Mouse (Mus musculus): ENCODE data around the gene Smarcd1. TPM values are rescaled to one million over a fixed set of nuclear protein-coding genes. Genes with fewer than 3 reads are reported as not detected.

Smarcd1 gene
- total RNA-seq (2014; rRNA removed) (83.0 and 93.0 TPM in 2 replicates), polyA plus RNA-seq (2015; fragmentation: Nextera tagmentation; extraction: Ambion mirVana) (77.7 and 92.2 TPM in 2 replicates)

GRCm38 (mm10) chr15:99701999-99702900 lies at the start of gene Smarcd1:
Gene Smarcd1 (plus strand): TSS chr15:99702129.
- H3K4me1 ChIP-seq (ENCODE audit: insufficient read depth, low read length): peaks cover 15% of the 10 kb centered on the region
- WGBS: under 1% methylated on average over 65 of the region's 71 CpGs
- H3K36me3 ChIP-seq (ENCODE audit: insufficient read depth, low read length): peaks cover 34% of the 10 kb centered on the region
- H3K4me2 ChIP-seq (ENCODE audit: low read depth, low read length, poor library complexity, severe bottlenecking): peak within 1 kb of the TSS; percentile 84
- DNase-seq (ENCODE audit: low spot score) (peak; percentile 98), ATAC-seq (ENCODE audit: low FRiP score) (peak; percentile 95)
- peak; percentile 92 for TF ChIP-seq CTCF (IDR thresholded peaks at IDR 0.05)
- peak within 1 kb of the TSS; percentile 98 for H3K9ac ChIP-seq (replicated peaks; ENCODE audit: low read length, poor library complexity, severe bottlenecking)
- no peaks in the 10 kb centered on the region for H3K27me3 ChIP-seq (ENCODE audit: insufficient read depth, low read length)
- H3K9me3 ChIP-seq (ENCODE audit: low read length): no peaks in the 10 kb centered on the region
- peak within 1 kb of the TSS; percentile 93 for H3K4me3 ChIP-seq (ENCODE audit: low read depth, low read length)
- H3K27ac ChIP-seq (ENCODE audit: low read depth, low read length): peak within 1 kb of the TSS; percentile 96

DNA sequence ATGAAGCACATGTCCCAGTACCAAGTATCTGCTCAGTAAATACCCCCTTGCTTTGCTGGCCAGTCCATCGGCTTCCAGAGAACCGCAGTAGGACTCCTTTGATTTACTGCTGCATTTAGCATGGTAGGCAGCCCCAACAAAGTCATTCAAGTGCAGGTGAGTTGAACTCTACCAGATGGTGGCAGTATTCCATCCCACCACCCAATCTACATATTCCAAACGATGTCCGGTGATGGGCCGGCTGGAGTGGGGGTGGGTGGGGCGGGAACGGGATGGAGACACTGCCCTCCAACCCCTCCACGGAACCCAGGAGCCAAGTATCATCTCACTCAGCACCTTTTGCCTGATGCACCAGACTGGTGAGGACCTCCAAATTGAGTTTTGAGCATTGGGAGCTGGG lies 48.6 kb upstream of the Smarcd1 start:
- Histone ChIP-seq H3K9me3 (ENCODE audit: low read length) (no peaks in the 10 kb centered on the region), H3K27me3 (ENCODE audit: insufficient read depth, low read length) (0 out of 2 replicates have a peak, but pooled peaks cover 8% of the 10 kb centered on the region), H3K9ac (replicated peaks; ENCODE audit: low read length, poor library complexity, severe bottlenecking) (no peak overlapping the region), H3K4me3 (ENCODE audit: low read depth, low read length) (peak overlapping the region; percentile 11; the same call in 1 of the 2 replicates), H3K27ac (ENCODE audit: low read depth, low read length) (no peak overlapping the region), H3K4me2 (ENCODE audit: low read depth, low read length, poor library complexity, severe bottlenecking) (peak overlapping the region; percentile 36; the same call in 1 of the 2 replicates), H3K4me1 (ENCODE audit: insufficient read depth, low read length) (no peaks in the 10 kb centered on the region), H3K36me3 (ENCODE audit: insufficient read depth, low read length) (no peaks in the 10 kb centered on the region)
- no peak for ATAC-seq (ENCODE audit: low FRiP score)
- no peak for DNase-seq (ENCODE audit: low spot score)
- WGBS: 6% methylated on average over 8 of the region's 8 CpGs
- TF ChIP-seq CTCF (IDR thresholded peaks at IDR 0.05): peak; percentile 53

- Histone ChIP-seq H3K27me3 (ENCODE audit: insufficient read depth, low read length) (0 out of 2 replicates have a peak, but pooled peaks cover 8% of the 10 kb centered on the region), H3K27ac (ENCODE audit: low read depth, low read length) (no peak overlapping the region), H3K9me3 (ENCODE audit: low read length) (no peaks in the 10 kb centered on the region), H3K4me2 (ENCODE audit: low read depth, low read length, poor library complexity, severe bottlenecking) (peak overlapping the region; percentile 36), H3K4me1 (ENCODE audit: insufficient read depth, low read length) (no peaks in the 10 kb centered on the region), H3K36me3 (ENCODE audit: insufficient read depth, low read length) (no peaks in the 10 kb centered on the region), H3K4me3 (ENCODE audit: low read depth, low read length) (peak overlapping the region; percentile 11), H3K9ac (replicated peaks; ENCODE audit: low read length, poor library complexity, severe bottlenecking) (no peak overlapping the region)
- ATAC-seq (ENCODE audit: low FRiP score) (no peak), DNase-seq (ENCODE audit: low spot score) (no peak)
- TF ChIP-seq CTCF (IDR thresholded peaks at IDR 0.05): no peak
- WGBS: 6% methylated on average over 21 of the region's 21 CpGs
Observed at GRCm38 (mm10) chr15:99653876-99654275, 48.1 kb upstream of the Smarcd1 start.

DNA sequence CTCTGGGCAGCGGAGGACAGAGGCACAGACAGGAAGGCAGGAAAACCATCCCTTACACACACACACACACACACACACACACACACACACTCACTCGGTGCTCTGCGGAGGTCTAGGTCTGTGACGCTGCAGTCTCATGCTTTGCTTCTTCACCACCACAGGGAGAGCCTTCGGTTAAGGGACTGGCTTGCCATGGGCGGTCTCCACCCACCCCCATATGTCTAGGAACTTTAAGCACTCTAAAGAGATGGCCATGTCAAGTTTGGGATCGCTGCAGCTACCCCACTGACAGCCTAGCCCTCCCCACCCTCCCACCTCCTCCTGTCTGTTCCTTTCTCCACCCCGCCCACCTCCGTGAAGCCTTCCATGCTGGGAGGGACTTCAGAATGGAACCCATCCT lies 46.0 kb upstream of the Smarcd1 start:
- no peak overlapping the region for H3K4me2 ChIP-seq (ENCODE audit: low read depth, low read length, poor library complexity, severe bottlenecking)
- WGBS: 36% methylated on average over 9 of the region's 9 CpGs

GRCm38 (mm10) chr15:99658437-99658836 lies 43.5 kb upstream of the Smarcd1 start:
- no peak overlapping the region for H3K27ac ChIP-seq (ENCODE audit: low read depth, low read length)
- no peaks in the 10 kb centered on the region for H3K4me1 ChIP-seq (ENCODE audit: insufficient read depth, low read length)
- no peak for DNase-seq (ENCODE audit: low spot score)
- no peak overlapping the region for H3K9ac ChIP-seq (replicated peaks; ENCODE audit: low read length, poor library complexity, severe bottlenecking)
- no peak overlapping the region for H3K4me2 ChIP-seq (ENCODE audit: low read depth, low read length, poor library complexity, severe bottlenecking)
- no peak overlapping the region for H3K4me3 ChIP-seq (ENCODE audit: low read depth, low read length)
- no peaks in the 10 kb centered on the region for H3K36me3 ChIP-seq (ENCODE audit: insufficient read depth, low read length)
- ATAC-seq (ENCODE audit: low FRiP score): no peak
- no peak for TF ChIP-seq CTCF (IDR thresholded peaks at IDR 0.05)
- H3K27me3 ChIP-seq (ENCODE audit: insufficient read depth, low read length): 0 out of 2 replicates have a peak, but pooled peaks cover 8% of the 10 kb centered on the region
- H3K9me3 ChIP-seq (ENCODE audit: low read length): no peaks in the 10 kb centered on the region
- WGBS: 70% methylated on average over 2 of the region's 2 CpGs

More for the DNA sequence above, 46.0 kb upstream of the Smarcd1 start:
- ATAC-seq (ENCODE audit: low FRiP score): no peak
- DNase-seq (ENCODE audit: low spot score): no peak
- Histone ChIP-seq H3K4me3 (ENCODE audit: low read depth, low read length) (no peak overlapping the region), H3K27me3 (ENCODE audit: insufficient read depth, low read length) (0 out of 2 replicates have a peak, but pooled peaks cover 8% of the 10 kb centered on the region), H3K9me3 (ENCODE audit: low read length) (no peaks in the 10 kb centered on the region), H3K27ac (ENCODE audit: low read depth, low read length) (no peak overlapping the region), H3K4me1 (ENCODE audit: insufficient read depth, low read length) (no peaks in the 10 kb centered on the region), H3K9ac (replicated peaks; ENCODE audit: low read length, poor library complexity, severe bottlenecking) (no peak overlapping the region), H3K36me3 (ENCODE audit: insufficient read depth, low read length) (no peaks in the 10 kb centered on the region)
- no peak for TF ChIP-seq CTCF (IDR thresholded peaks at IDR 0.05)
